Mouse (Mus musculus) cerebellum, adult 11-12 months (tissue): Measurements from ENCODE around the gene Gm6096.

ENCODE experiments used
- DNase-seq: peaks from one replicate; pipeline ENCODE4 v3.0.0; 2022

Gm6096 gene

GRCm38 (mm10) chr7:34238086-34238485 lies 12.8 kb upstream of the Gm6096 start:
- peak; percentile 52 for DNase-seq

- peak; percentile 80 for DNase-seq
Observed at GRCm38 (mm10) chr7:34242176-34242575, 8.7 kb upstream of the Gm6096 start.

DNA sequence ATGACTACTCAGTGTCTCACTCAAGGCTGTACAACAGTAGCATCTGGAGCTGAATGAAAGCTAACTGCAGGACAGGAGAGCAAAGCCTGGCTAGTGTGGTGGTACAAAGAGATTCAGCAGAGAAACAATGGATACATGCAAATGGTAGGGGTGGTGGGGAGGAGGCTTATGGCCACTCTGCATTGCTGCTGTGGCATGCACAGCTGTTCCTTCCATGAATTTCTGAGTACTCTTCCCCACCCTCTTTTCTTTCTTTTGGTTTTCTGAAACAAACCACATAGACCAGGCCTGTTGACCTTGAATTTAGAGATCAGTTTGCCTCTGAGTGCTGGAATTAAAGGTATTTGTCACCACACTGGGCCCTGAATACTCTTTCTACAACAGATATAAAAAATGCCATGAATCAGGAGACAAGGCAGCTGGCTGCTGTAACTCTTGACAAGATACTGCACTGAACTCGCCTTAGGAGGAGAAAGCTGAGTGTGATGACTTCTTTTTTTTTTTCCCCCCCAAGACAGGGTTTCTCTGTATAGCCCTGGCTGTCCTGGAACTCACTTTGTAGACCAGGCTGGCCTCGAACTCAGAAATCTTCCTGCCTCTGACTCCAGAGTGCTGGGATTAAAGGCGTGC lies 3.9 kb upstream of the Gm6096 start:
- DNase-seq, result no peak

DNA sequence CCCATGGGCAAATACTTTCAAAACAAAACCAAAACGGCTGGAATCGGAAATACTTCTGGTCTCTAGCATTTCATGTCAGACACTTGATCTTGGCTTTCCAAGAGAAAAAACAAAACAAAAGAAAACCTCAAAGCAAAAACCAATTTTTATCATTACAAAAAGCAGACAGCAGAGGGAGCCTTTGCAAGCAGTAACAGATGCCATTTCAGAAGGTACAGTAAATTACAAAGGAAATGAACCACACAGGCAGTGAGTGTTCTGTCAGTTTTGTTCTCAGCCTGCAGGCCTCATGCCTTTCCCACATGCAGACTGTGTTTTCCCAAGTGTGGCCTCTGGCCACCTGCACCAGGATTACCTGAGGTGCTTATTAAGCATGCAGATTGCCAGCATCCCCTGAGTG lies 1.2 kb downstream of the Gm6096 start:
- DNase-seq, result peak; percentile 15

DNA sequence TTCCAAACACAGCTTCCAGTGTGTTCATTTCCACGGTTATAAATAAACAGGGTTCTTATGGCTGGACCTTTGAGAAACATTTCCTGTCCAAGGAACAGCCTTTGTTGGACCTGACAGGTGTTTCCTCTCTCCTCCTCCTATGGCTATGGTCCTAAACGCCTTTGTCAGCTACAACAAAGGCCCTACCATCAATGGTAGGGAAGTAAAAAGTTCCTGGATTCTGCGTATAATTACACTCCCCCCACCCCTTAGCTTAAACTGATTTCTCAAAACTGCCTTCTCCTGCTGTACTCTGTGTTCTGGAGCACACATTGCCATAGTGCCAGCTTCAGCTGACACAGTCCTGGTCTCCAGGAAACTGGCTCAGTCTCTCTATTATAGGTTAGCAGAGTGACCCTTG lies 4.3 kb downstream of the Gm6096 start:
- no peak for DNase-seq

- DNase-seq, result no peak
Observed at GRCm38 (mm10) chr7:34255916-34256315, 5.1 kb downstream of the Gm6096 start.

DNA sequence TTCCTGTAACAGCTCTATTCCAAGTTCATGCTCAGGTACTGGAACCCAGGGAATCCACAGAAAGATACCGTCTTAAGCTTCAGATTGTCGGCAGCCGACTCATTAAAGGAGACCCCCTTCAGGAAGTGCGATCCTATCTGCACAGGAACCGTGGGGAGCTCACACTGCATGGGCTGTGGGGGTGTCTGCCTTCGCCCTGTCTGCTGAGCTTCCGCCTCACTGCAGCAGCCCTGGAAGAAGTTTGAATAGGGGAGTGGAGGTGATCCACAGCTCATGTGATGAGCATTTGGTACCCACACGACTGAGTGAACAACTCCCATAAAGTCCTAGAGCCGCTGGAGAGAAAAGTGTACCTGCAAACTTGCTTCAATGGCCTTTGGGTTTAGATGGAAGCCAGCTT lies 6.4 kb downstream of the Gm6096 start:
- DNase-seq, result no peak

DNA sequence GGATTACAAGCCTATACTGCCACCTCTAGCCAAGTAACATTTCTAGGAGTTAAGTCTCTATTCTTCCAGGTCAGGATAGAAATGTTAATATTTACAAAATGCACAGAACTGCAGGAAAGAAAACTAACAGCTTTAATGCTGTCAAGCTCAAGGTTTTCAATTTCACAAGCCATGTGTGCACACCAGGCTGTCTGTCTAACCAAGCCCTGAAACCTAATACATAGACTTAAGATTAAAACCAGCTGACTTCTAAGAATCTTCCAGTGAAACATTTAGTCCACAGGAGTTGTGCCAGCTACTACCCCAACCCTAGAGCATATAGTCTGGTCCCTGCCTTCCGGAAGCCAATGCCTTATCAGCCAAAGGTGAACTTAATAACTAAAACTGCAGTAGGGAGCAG lies 7.6 kb downstream of the Gm6096 start:
- no peak for DNase-seq

DNA sequence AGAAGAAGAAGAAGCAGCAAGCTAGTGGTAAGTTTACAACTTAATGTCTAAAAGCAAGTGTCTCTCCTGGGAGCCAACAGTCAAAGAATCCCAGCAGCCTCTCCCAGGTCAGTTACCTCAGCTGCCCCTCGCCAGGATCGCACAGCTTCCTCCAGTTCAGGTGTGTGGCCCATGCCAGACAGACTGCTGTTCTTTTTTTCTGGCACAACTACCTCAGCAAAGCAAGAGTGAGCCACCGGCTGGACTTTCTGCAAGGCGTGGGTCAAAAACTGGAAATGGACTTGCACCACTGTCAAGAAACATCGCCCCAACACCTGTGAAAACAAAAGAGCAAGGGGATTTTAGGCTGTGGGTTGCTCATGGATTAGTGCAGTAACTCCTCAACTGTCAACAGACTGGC lies 12.6 kb downstream of the Gm6096 start:
- no peak for DNase-seq

DNA sequence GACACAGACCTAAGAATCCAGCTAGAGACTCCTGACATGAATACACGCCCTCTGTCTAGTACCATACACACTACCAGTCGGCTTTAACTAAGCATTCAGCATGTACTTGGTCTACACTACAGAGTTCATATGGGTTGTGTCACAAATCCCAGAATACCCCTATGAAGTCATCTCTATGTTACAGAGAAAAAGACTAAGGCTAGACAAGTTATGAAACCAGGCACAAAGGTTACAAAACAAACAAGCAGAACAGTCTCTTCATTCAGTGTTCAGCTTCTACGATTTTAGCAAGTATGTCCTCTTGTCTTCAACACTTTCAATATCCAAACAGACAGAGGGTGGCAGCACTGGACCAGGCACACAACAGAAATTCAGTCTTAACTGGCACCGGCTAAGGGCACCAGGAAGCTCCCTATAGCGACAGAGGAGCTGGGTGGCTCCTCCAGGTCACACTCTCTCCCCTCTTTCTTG lies 15.1 kb downstream of the Gm6096 start:
- DNase-seq, result peak; percentile 63

GRCm38 (mm10) chr7:34266421-34266820 lies 15.6 kb downstream of the Gm6096 start:
- no peak for DNase-seq

DNA sequence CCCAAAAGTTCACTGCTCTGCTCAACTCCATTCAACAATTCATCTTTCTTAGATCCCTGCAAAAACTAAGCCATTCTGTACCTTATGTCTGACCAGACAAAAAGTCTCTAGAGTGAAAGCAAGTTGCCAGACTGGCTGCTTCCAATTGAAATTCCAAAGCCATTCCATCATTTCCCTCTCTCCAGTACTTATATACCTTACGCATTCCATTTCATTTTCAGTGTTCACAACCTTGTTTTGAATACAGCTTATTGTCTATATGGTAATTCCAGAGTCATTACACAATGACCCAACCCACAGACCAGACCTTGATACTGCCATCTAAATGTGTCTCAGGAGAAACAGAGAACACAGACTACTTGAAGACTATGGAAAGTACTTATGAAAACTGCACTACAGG lies 17.6 kb downstream of the Gm6096 start:
- DNase-seq, result no peak

- no peak for DNase-seq
Observed at GRCm38 (mm10) chr7:34272465-34272864, 21.6 kb downstream of the Gm6096 start.

DNA sequence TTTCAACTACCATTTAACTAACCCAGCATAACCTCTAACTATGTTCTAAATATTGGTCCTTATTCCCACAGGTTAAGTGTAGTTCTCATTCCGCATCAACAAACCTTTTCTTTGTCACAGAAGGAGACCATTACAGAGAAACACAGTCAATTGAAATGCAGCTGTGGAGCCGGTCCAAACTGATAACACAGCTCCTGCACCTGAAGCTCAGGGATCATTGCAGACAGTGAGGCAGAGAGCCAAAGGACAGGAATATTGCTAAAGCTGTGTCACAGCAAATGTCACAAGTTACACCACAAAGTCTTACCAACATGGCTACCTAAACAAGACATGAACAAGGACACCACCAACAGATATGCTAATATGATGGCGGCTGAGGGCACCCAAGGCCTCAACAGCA lies 25.2 kb downstream of the Gm6096 start:
- no peak for DNase-seq

DNA sequence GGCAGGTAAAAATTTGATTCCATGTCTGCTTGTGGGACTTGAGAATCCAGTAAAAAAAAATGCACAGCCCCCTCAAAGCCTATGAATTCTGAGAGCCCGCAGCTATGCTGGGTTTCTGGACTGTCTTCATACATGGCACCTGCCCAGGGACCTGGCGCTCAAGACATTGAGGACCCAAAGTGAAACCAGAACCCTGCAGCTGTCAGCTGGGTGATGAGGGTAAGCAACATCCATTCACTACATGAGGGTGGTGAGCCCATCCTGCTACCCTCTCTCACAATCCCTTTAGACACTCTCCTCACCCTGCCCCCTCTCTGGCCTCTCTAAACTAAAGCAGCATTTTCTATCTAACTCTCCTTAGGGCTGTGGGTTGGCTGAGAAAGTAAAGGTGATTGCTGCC lies 26.8 kb downstream of the Gm6096 start:
- no peak for DNase-seq

DNA sequence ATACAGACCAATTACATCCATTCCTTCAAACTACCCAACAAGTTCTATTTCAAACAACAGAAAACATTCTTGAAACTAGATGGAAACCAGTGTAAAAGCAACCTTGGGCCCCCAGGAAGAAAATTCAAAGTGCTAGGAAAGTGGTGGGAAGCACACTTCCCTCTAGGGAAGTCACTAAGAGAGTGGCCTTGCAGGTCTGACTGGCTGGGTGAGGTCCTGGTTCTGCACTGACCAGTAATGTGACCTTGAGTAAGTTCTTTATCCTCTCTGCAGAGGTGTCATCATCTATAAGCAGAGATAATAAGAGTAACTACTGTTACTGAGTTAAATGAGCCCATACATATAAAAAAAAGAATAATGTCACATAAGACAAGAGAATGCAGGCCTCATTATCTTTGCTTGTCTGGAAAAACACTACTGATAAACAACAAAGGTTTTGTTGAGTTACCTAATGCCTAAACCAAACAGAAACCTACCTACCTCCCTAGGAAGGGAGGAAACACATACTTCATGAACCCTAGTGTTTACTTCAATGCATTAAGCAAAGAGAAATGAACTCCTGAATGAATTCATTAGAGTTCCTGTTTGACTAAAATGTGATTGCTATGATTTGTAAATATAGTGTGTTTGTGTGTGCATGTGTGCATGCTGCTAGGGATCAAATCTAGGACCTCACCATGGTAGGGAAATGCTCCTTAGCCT lies 39.8 kb downstream of the Gm6096 start:
- DNase-seq, result no peak

GRCm38 (mm10) chr7:34291265-34291664 lies 40.4 kb downstream of the Gm6096 start:
- DNase-seq, result no peak

DNA sequence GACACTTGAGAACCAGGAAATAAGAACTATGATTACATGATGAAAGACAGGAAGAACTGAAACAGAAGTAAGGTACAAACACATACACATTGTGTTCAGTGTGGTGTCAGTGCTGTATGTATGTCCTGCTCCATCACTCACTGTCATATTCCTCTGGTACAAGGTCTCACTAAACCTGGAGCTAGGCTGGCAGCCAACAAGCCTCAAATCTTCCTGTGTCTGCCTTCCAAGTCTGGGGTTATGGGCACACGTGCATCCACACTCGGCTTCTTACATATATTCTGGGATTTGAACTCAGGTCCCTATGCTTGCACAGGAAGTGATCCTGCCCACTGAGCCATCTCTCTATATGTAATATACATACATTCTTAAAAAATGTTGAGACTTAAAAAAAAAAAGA lies 41.8 kb downstream of the Gm6096 start:
- DNase-seq, result no peak

DNA sequence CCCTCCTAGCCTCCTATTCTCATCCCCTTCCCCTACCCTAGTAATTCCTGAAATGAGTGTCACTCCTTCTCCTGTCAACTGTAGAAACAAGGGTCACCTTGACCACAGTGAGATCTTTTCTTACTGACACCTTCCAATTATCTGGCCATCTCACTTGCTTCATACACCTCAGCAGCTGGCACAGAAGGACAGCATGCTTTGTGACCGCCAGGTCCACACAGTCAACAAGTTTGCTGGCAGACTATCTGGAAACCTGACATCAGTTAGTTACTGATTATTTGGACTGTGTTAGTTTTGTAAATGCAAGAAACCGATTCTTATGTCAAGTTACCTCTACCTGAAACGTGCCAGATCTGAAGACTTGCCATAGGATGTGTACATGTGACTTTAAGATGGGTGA lies 45.3 kb downstream of the Gm6096 start:
- no peak for DNase-seq

DNA sequence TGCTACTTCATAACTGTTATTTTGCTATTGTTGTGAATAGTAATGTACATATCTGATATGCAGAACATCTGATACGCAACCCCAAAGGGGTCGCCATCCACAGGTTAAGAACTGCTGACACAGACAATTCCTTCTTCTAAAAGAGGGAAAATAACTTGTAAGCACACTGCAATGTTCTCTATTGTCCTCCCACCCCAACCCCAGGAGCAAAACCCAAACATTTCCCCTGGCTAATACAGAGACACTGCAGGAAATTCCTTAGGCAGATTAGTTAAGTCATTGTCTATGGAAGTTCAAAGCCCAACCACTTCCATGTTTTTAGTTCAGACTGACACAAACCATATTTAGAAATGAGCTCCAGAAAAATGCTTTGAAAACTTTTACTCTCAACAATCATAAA lies 48.0 kb downstream of the Gm6096 start:
- DNase-seq, result no peak
